Mouse (Mus musculus) spleen, postnatal 36 days (tissue): ENCODE measurements at regions not wholly inside any gene's neighbourhood (a gene's known extent, or its start where the extent isn't known, plus 50 kb on each side); places are given as distances from the start of the nearest gene placed in this dataset.

Experiments
- DNase-seq, 2 experiments: peaks; one replicate each; pipeline ENCODE4 v3.0.0; 2022; ENCODE audit warnings: low spot score in 2 of 2, mixed read lengths in 1 of 2

DNA sequence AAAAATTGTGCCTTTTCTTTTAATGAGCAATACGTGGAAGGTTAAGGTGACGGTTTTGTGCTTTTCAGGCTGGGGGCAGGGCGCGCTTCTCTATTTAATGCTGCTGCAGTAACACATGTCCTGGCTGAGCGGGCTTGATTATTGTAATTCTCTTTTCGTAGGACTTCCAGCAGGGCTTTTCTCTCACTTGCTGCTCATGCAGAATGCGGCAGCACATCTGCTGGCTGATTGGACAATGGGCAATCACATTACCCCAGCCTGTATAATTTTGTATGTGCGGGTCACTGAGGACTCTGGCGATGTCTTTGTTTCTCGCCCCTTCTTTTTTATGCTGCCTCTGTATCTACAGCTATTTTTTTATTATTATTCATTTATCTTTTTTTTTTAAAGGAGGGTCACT lies 91.4 kb upstream of the Fam92a start:
- DNase-seq, result no peak

DNA sequence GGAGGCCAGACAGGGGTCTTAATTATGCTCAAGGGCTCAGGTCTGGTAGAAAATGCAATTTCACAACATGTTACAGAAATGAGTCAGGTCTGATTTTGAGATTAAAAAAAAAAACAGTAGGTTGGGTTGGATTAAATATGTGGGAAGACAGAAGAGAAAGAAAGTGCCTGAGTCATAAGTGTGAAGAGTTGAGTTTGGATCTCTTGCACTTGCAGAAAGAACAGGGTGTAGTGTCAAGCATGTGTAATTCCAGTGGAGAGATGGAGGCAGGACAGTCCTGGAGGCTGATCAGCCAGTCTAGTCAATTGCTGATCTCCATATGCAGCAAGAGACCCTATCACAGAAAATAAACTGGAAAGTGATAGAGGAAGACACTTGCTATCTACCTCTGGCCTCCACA lies 76.2 kb upstream of the Fam92a start:
- DNase-seq, result no peak

DNA sequence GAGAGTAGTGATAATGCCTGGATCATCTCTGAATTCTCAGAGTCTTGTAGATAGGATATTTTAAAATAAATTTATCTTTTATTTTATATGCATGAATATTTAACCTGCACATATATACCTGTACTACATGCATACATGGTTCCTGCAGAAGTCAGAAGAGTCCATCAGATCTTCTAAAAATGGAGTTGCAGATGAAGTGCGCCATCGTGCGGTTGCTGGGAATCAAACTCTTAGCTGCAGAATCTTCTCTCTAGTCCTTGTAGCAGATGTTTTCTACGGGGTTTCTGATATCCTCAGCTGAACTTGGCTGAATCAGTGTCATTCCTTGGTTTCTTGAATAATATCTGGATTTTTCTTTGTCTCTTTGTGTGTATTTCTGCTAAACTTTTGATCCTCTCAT lies 74.8 kb upstream of the Fam92a start:
- DNase-seq, result no peak

DNA sequence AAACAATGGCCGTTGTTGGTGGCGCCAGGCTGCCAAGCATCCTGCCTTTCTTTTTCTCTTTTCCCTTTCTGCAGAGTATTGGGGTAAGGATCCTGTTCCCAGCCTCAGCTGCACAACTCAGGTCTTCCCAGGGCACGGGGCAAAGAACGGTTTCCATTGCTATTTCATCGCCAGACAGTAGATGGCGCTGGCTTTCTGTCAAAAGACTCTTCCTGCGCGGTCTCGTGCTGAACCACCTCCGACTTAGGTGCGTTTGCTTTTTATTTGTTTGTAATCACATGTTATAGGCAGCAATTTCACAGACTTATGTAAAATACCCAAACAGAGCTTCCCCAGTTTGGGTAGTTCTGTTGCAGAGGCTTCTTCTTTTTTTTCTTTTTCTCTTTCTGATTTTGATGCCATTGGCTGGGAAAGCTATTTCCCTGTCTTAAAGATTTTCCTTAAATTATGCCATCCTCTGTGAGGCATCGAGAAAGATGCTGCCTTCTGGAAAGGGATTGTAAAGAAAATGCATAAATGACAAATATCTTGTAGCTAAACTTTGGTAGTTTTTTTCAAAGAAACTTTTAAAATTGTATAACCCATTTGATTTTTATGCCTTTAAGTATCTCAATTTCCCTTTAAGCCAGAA lies 69.2 kb upstream of the Fam92a start:
- DNase-seq, result peak; percentile 2 to 20

DNA sequence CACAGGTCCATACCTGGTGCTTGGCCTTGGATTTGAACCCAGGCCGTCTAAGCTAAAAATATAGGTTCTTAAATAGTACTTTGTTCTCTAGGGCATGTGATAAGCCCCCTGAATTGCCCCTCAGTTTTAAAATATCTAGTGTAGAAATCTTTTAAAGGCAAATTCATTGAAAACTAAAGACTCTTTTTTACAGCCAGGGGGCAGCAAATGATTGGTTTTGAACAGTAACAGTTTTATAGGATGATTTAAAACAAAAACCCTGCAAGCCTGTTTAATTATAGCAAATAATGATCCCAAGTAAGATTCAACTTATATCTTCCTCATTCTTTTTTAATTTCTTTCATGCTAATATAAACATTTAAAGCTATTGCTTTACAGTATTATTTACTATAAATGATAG lies 58.9 kb upstream of the Fam92a start:
- no peak for DNase-seq
